Mouse (Mus musculus): ENCODE data around the gene Slc17a5.

Gene Slc17a5

DNA sequence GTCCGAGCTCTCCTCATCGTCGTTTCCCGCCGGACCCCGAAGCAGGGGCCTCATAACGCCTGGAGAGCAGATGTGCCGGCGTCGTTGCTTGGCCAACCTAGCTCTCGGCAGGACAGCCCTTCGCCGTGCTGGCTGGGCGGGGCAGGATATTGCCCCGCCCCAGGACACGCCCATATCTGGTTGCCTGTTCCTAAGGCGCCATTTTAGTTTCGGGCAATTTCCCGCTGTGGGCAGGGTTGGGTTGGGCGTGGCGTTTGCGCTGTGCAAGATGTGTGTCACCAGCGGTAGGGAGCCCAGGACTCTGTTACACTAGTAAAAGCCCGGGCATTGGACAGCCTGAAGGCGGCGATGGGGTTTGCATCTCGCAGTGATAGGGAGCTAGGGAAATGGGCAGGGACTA is at the start of gene Slc17a5:
Gene Slc17a5, minus strand, starts transcription at position 128 of the 400 bp plus-strand sequence.
- DNase-seq (ENCODE audit: low spot score in 2 of 2) = peak; percentile 88 to 93

DNA sequence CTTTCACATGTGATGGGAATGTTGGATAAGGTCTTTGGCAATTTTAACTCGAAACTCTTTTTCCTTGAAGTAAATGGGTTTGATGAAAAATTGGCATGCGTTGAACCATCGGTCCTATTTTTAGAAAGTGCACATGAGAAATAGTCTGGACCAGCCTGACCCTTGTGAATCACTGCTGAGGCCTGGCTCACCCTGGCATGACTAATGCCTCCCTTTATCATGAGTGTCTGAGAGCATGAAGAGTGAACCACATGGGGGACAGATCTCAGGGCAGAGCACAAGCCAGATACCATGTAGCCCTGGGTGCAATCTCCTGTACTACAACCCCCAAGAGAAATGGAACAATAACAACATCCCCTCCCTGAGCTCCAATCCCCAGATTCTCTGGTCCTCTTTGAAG is 46.1 kb upstream of the Slc17a5 start:
- DNase-seq (ENCODE audit: low spot score in 2 of 2) = no peak

DNA sequence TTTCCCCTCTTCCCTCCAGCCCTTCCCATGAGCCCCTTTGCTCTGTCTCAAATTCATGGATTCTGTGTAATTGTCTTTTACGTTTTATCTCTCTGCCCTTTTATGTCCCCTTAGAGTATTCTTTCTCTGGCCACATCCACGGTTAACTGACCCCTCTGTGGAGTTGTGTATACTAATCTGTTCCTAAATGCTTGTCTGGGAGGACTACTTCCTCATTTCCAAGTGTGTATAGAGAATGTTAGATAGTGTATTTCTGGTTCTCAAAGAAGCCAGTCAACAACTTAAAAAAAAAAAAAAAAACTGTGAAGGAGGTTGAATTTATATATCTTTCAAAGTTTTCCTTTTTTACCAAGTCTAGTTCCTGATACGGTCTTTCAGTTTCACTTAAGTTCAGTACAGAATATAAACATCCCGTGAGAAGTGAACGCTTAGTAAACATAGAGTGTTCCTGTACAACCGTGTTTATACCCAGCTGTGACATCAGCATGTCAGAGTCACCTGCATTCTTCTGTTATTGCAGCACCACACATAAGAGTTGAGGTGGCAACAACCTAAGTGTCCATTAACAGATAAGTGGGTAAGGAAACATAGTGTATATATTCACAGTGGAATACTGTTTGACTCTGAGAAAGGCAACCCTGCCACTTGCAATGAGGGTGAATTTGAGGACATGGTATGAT is 44.1 kb upstream of the Slc17a5 start:
- no peak for DNase-seq (ENCODE audit: low spot score in 2 of 2)

DNA sequence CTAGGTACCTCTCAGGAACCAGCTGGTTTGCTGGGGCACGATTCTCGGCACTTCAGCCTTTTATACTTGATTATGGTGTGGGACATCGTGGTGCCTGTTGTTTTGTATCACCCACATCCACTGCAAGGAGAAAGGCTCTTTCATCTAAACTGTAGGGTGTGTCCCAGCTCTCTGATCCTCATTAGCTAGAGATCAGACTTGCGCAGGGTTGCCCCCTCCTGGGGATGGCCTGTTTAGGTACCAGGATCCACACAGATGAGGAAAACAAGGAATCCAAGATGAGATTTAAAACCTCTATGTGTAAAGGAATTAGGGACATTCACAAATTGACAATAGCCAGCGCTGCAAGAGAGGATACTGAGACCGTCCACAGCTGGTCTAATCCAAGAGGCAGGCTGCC is 42.1 kb upstream of the Slc17a5 start:
- no peak for DNase-seq (ENCODE audit: low spot score in 2 of 2)

GRCm38 (mm10) chr9:78623301-78623747 is 35.5 kb upstream of the Slc17a5 start:
- peak in 1 of 2 experiments; percentile 29 for DNase-seq (ENCODE audit: low spot score in 2 of 2)

GRCm38 (mm10) chr9:78619285-78619684 is 31.4 kb upstream of the Slc17a5 start:
- DNase-seq (ENCODE audit: low spot score in 2 of 2) = no peak

DNA sequence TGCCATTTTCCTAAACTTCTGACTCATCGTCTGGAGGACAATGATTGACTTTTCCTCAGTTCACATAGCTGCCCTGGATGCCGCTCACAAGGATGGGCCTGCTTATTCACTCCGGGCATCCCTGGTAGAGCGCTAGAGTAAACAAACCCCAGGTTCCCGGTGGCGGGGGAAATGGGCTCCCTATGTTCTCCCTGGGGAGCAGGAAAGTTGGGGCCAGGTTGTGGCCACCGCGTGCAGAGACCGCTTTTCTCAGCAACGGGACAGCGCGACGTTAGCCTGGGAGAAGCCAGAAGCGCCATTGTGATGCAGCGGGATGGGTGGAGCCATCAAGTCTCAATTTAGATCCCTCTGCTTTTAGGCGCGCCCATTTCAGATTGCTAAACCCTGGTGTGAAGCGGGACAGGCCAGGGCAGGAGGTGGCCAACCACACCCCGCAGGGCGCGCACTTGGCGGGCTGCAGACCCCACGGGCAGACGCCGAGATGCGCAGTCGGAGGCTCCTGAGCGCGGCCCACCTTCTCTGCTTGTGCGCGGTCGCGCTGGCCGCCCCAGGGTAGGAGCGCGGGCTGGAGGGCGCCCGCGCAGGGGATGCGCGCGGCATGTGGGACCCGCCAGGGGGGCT is 27.7 kb upstream of the Slc17a5 start, which contains the start of gene Cd109:
Gene Cd109, plus strand, starts transcription at position 146 of the 621 bp plus-strand sequence.
- peak; percentile 6 to 26 for DNase-seq (ENCODE audit: low spot score in 2 of 2)

- peak in 1 of 2 experiments; percentile 19 for DNase-seq (ENCODE audit: low spot score in 2 of 2)
Observed at GRCm38 (mm10) chr9:78614201-78614600, 26.4 kb upstream of the Slc17a5 start.

GRCm38 (mm10) chr9:78601046-78601730 is 13.3 kb upstream of the Slc17a5 start:
- peak in 1 of 2 experiments; percentile 36 for DNase-seq (ENCODE audit: low spot score in 2 of 2)

- DNase-seq (ENCODE audit: low spot score in 2 of 2) = no peak
Observed at GRCm38 (mm10) chr9:78599927-78600326, 12.1 kb upstream of the Slc17a5 start.

- DNase-seq (ENCODE audit: low spot score in 2 of 2) = peak; percentile 33 to 75
Observed at GRCm38 (mm10) chr9:78596834-78597233, 9.0 kb upstream of the Slc17a5 start.

DNA sequence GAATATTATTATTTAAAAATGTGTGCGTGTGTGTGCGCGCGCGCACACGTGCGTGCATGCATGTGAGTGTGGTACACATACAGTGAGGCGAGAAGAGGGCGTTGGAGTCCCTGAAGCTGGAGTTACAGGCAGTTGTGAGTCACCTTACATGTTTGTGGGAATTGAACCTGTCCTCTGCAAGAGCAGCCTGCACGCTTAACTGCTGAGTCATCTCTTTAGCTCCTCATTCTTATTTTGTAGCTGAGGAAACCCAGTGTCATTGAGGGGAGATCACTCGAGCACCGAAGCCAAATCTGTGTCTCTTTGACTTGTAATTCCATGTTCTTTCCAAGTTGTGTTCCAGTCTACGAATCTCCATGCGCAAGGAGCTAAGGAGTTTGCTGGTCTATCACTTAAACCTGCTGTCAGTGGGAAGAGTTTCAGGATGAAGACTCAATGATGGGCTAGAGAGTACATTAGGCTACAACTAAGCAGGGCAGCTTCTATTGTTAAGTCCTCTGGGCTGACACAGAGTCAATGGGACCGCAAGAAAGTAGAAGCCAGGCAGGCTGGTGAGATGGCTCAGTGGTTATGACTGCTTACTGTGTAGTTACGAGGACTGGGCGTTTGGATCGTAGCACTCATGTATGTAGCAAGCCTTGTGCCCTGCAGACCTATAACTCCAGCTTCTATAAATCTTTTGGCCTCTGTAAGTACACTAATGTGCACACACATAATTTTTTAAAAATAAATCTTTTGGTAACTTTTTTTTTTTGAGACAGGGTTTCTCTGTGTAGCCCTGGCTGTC is 8.1 kb upstream of the Slc17a5 start:
- DNase-seq (ENCODE audit: low spot score in 2 of 2) = no peak

- DNase-seq (ENCODE audit: low spot score in 2 of 2) = no peak
Observed at GRCm38 (mm10) chr9:78595257-78595656, 7.4 kb upstream of the Slc17a5 start.

DNA sequence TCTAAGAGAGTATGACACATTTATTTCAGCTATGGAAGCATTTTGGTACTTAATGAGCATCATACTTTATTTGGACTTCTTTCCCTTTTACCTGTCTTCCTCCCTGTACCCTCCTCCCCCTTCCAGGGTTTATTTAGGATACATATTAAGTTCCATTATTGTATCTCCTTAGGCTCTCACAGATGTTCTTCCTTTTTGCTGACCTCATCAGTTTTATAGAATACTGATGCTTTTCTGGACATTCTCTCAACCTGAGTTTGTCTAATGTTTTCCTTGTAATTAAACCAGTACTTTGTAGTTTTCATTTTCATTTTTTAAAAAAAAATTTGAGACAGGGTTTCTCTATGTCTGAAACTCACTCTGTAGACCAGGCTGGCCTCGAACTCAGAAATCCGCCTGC is 2.6 kb upstream of the Slc17a5 start:
- DNase-seq (ENCODE audit: low spot score in 2 of 2) = no peak

- no peak for DNase-seq (ENCODE audit: low spot score in 2 of 2)
Observed at GRCm38 (mm10) chr9:78588411-78589033, 681 bp upstream of the Slc17a5 start.

- peak; percentile 21 to 24 for DNase-seq (ENCODE audit: low spot score in 2 of 2)
Observed at GRCm38 (mm10) chr9:78587218-78587883, 490 bp downstream of the Slc17a5 start.

- no peak for DNase-seq (ENCODE audit: low spot score in 2 of 2)
Observed at GRCm38 (mm10) chr9:78579644-78580396, 8.0 kb downstream of the Slc17a5 start.

GRCm38 (mm10) chr9:78578824-78579223 is 9.0 kb downstream of the Slc17a5 start:
- no peak for DNase-seq (ENCODE audit: low spot score in 2 of 2)

- DNase-seq (ENCODE audit: low spot score in 2 of 2) = no peak
Observed at GRCm38 (mm10) chr9:78576466-78576865, 11.4 kb downstream of the Slc17a5 start.

DNA sequence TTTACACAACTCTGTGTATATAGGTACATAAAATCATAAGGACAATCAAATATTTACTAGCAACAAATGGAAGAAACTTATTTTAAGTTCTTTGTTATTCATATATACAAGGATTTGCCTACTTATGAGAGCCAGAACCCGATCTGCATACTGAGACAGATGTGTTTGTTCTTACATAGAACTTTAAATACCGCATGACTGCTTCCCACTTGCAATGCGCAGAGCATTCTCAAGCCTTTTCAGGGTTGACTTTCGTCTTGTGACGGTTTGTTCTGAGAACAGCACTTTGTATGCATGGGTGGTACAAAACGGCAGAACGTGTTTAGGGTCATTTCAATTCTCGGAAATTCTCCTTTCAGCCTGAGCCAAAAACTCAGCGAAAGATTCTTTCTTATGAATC is 17.9 kb downstream of the Slc17a5 start:
- no peak for DNase-seq (ENCODE audit: low spot score in 2 of 2)

Data from frontal cortex, postnatal 36 days (tissue).